Mouse (Mus musculus): ENCODE data around the gene Lingo3. TPM values are rescaled to one million over a fixed set of nuclear protein-coding genes. Genes with fewer than 3 reads are reported as not detected.

Lingo3 gene
- polyA plus RNA-seq, 1 experiment = 0.06 TPM

- TF ChIP-seq CTCF (IDR thresholded peaks at IDR 0.05; ENCODE audit: extremely low read depth, insufficient read length, insufficient replicate concordance, low read depth, low read length) (no peak), POLR2A (IDR thresholded peaks at IDR 0.05; ENCODE audit: low read depth, low read length) (no peak)
- Histone ChIP-seq H3K36me3 (ENCODE audit: control insufficient read depth, insufficient read depth, low read length) (peaks cover 42% of the 10 kb centered on the region), H3K27ac (ENCODE audit: insufficient read depth, low read depth, low read length) (peak overlapping the region; percentile 66)
Measured at GRCm38 (mm10) chr10:80799070-80799566, 44.7 kb downstream of the Lingo3 start.

GRCm38 (mm10) chr10:80798150-80799006 is 45.5 kb downstream of the Lingo3 start, which contains the start of the genes Sf3a2 and Plekhj1:
Gene Sf3a2, plus strand, starts transcription at chr10:80798198.
Gene Plekhj1, minus strand, starts transcription at chr10:80798626.
- Histone ChIP-seq H3K4me1 (ENCODE audit: control insufficient read depth, insufficient read depth, insufficient read length, low read length) (peaks cover 7% of the 10 kb centered on the region), H3K27ac (ENCODE audit: insufficient read depth, low read depth, low read length) (peak within 1 kb of the TSS; percentile 95), H3K27me3 (ENCODE audit: control insufficient read depth, insufficient read depth, low read length) (no peaks in the 10 kb centered on the region), H3K36me3 (ENCODE audit: control insufficient read depth, insufficient read depth, low read length) (peaks cover 41% of the 10 kb centered on the region), H3K4me3 (ENCODE audit: low read depth, low read length) (peak within 1 kb of the TSS; percentile 81)
- TF ChIP-seq POLR2A (IDR thresholded peaks at IDR 0.05; ENCODE audit: low read depth, low read length) (peak; percentile 48; the same call in 1 of the 2 replicates), CTCF (IDR thresholded peaks at IDR 0.05; ENCODE audit: extremely low read depth, insufficient read length, insufficient replicate concordance, low read depth, low read length) (no peak)
- WGBS = under 1% methylated on average over 104 of the region's 104 CpGs

More at GRCm38 (mm10) chr10:80799070-80799566, 44.7 kb downstream of the Lingo3 start:
- Histone ChIP-seq H3K4me1 (ENCODE audit: control insufficient read depth, insufficient read depth, insufficient read length, low read length) (peaks cover 7% of the 10 kb centered on the region), H3K4me3 (ENCODE audit: low read depth, low read length) (peak overlapping the region; percentile 81), H3K27me3 (ENCODE audit: control insufficient read depth, insufficient read depth, low read length) (no peaks in the 10 kb centered on the region)
- 1% methylated on average over 18 of the region's 18 CpGs for WGBS

GRCm38 (mm10) chr10:80797186-80798149 is 46.4 kb downstream of the Lingo3 start:
- TF ChIP-seq CTCF (IDR thresholded peaks at IDR 0.05; ENCODE audit: extremely low read depth, insufficient read length, insufficient replicate concordance, low read depth, low read length) (0 out of 2 replicates have a peak, but pooled peaks have one; percentile 16), POLR2A (IDR thresholded peaks at IDR 0.05; ENCODE audit: low read depth, low read length) (no peak)
- Histone ChIP-seq H3K27ac (ENCODE audit: insufficient read depth, low read depth, low read length) (peak overlapping the region; percentile 95), H3K36me3 (ENCODE audit: control insufficient read depth, insufficient read depth, low read length) (peaks cover 39% of the 10 kb centered on the region), H3K4me3 (ENCODE audit: low read depth, low read length) (peak overlapping the region; percentile 81), H3K4me1 (ENCODE audit: control insufficient read depth, insufficient read depth, insufficient read length, low read length) (peaks cover 7% of the 10 kb centered on the region), H3K27me3 (ENCODE audit: control insufficient read depth, insufficient read depth, low read length) (no peaks in the 10 kb centered on the region)
- WGBS = 1% methylated on average over 59 of the region's 59 CpGs

- H3K27me3 ChIP-seq (ENCODE audit: control insufficient read depth, insufficient read depth, low read length) = no peaks in the 10 kb centered on the region
- H3K4me1 ChIP-seq (ENCODE audit: control insufficient read depth, insufficient read depth, insufficient read length, low read length) = peaks cover 7% of the 10 kb centered on the region
- TF ChIP-seq CTCF (IDR thresholded peaks at IDR 0.05; ENCODE audit: extremely low read depth, insufficient read length, insufficient replicate concordance, low read depth, low read length) (no peak), POLR2A (IDR thresholded peaks at IDR 0.05; ENCODE audit: low read depth, low read length) (no peak)
- H3K4me3 ChIP-seq (ENCODE audit: low read depth, low read length) = no peak overlapping the region
- H3K27ac ChIP-seq (ENCODE audit: insufficient read depth, low read depth, low read length) = no peak overlapping the region
- WGBS = 82% methylated on average over 9 of the region's 9 CpGs
- H3K36me3 ChIP-seq (ENCODE audit: control insufficient read depth, insufficient read depth, low read length) = peaks cover 39% of the 10 kb centered on the region
Measured at GRCm38 (mm10) chr10:80796307-80796848, 47.5 kb downstream of the Lingo3 start.

- Histone ChIP-seq H3K27ac (ENCODE audit: insufficient read depth, low read depth, low read length) (no peak overlapping the region), H3K4me1 (ENCODE audit: control insufficient read depth, insufficient read depth, insufficient read length, low read length) (peaks cover 7% of the 10 kb centered on the region), H3K4me3 (ENCODE audit: low read depth, low read length) (no peak overlapping the region), H3K27me3 (ENCODE audit: control insufficient read depth, insufficient read depth, low read length) (no peaks in the 10 kb centered on the region), H3K36me3 (ENCODE audit: control insufficient read depth, insufficient read depth, low read length) (peaks cover 50% of the 10 kb centered on the region)
- TF ChIP-seq POLR2A (IDR thresholded peaks at IDR 0.05; ENCODE audit: low read depth, low read length) (no peak), CTCF (IDR thresholded peaks at IDR 0.05; ENCODE audit: extremely low read depth, insufficient read length, insufficient replicate concordance, low read depth, low read length) (no peak)
- 89% methylated on average over 8 of the region's 8 CpGs for whole genome bisulfite sequencing
Measured at GRCm38 (mm10) chr10:80794750-80795149, 49.1 kb downstream of the Lingo3 start.

- 72% methylated on average over 4 of the region's 4 CpGs for WGBS
- no peak for TF ChIP-seq POLR2A (IDR thresholded peaks at IDR 0.05; ENCODE audit: low read depth, low read length)
- TF ChIP-seq CTCF (IDR thresholded peaks at IDR 0.05; ENCODE audit: extremely low read depth, insufficient read length, insufficient replicate concordance, low read depth, low read length) = no peak
- no peak overlapping the region for H3K27ac ChIP-seq (ENCODE audit: insufficient read depth, low read depth, low read length)
Measured at GRCm38 (mm10) chr10:80793803-80794202, 50.0 kb downstream of the Lingo3 start.

More at GRCm38 (mm10) chr10:80793803-80794202, 50.0 kb downstream of the Lingo3 start:
- Histone ChIP-seq H3K4me1 (ENCODE audit: control insufficient read depth, insufficient read depth, insufficient read length, low read length) (no peaks in the 10 kb centered on the region; the same call in 1 of the 2 replicates), H3K36me3 (ENCODE audit: control insufficient read depth, insufficient read depth, low read length) (peaks cover 58% of the 10 kb centered on the region), H3K4me3 (ENCODE audit: low read depth, low read length) (no peak overlapping the region), H3K27me3 (ENCODE audit: control insufficient read depth, insufficient read depth, low read length) (no peaks in the 10 kb centered on the region)

Data from small intestine, adult 2 months (tissue).